Mouse (Mus musculus): ENCODE data around the gene Mospd3. TPM values are rescaled to one million over a fixed set of nuclear protein-coding genes. Genes with fewer than 3 reads are reported as not detected.
A peak's percentile ranks its signal among the peaks of the same experiment; 100 is the strongest.

Gene Mospd3
- polyA plus RNA-seq, 1 experiment: 45.3 TPM

GRCm38 (mm10) chr5:137590507-137590906 lies 10.4 kb downstream of the Mospd3 start:
- Histone ChIP-seq H3K4me3 (ENCODE audit: insufficient read depth, low read length) (no peak overlapping the region), H3K4me1 (ENCODE audit: control insufficient read depth, insufficient read depth, low read length) (no peaks in the 10 kb centered on the region), H3K27ac (ENCODE audit: insufficient read depth, low read length) (no peak overlapping the region)
- TF ChIP-seq POLR2A (IDR thresholded peaks at IDR 0.05; ENCODE audit: extremely low read depth, insufficient read depth, low read length) (no peak), CTCF (IDR thresholded peaks at IDR 0.05; ENCODE audit: extremely low read depth, insufficient read depth, low read length) (no peak)

GRCm38 (mm10) chr5:137584976-137585375 lies 15.9 kb downstream of the Mospd3 start:
- H3K27ac ChIP-seq (ENCODE audit: insufficient read depth, low read length): no peak overlapping the region
- no peak overlapping the region for H3K4me3 ChIP-seq (ENCODE audit: insufficient read depth, low read length)
- TF ChIP-seq POLR2A (IDR thresholded peaks at IDR 0.05; ENCODE audit: extremely low read depth, insufficient read depth, low read length) (no peak), CTCF (IDR thresholded peaks at IDR 0.05; ENCODE audit: extremely low read depth, insufficient read depth, low read length) (peak; percentile 56)
- no peaks in the 10 kb centered on the region for H3K4me1 ChIP-seq (ENCODE audit: control insufficient read depth, insufficient read depth, low read length)

- no peak overlapping the region for H3K27ac ChIP-seq (ENCODE audit: insufficient read depth, low read length)
- H3K4me3 ChIP-seq (ENCODE audit: insufficient read depth, low read length): peak overlapping the region; percentile 16
- TF ChIP-seq POLR2A (IDR thresholded peaks at IDR 0.05; ENCODE audit: extremely low read depth, insufficient read depth, low read length) (no peak; the same call in 1 of the 2 replicates), CTCF (IDR thresholded peaks at IDR 0.05; ENCODE audit: extremely low read depth, insufficient read depth, low read length) (no peak)
- no peaks in the 10 kb centered on the region for H3K4me1 ChIP-seq (ENCODE audit: control insufficient read depth, insufficient read depth, low read length)
Observed at GRCm38 (mm10) chr5:137583670-137584169, 17.1 kb downstream of the Mospd3 start.

- no peaks in the 10 kb centered on the region for H3K4me1 ChIP-seq (ENCODE audit: control insufficient read depth, insufficient read depth, low read length)
- H3K27ac ChIP-seq (ENCODE audit: insufficient read depth, low read length): no peak overlapping the region
- TF ChIP-seq CTCF (IDR thresholded peaks at IDR 0.05; ENCODE audit: extremely low read depth, insufficient read depth, low read length): no peak
- TF ChIP-seq POLR2A (IDR thresholded peaks at IDR 0.05; ENCODE audit: extremely low read depth, insufficient read depth, low read length): no peak
- no peak overlapping the region for H3K4me3 ChIP-seq (ENCODE audit: insufficient read depth, low read length)
Observed at GRCm38 (mm10) chr5:137582702-137583101, 18.2 kb downstream of the Mospd3 start.

- TF ChIP-seq POLR2A (IDR thresholded peaks at IDR 0.05; ENCODE audit: extremely low read depth, insufficient read depth, low read length): no peak
- TF ChIP-seq CTCF (IDR thresholded peaks at IDR 0.05; ENCODE audit: extremely low read depth, insufficient read depth, low read length): no peak
- H3K27ac ChIP-seq (ENCODE audit: insufficient read depth, low read length): no peak overlapping the region
Observed at GRCm38 (mm10) chr5:137580246-137580645, 20.6 kb downstream of the Mospd3 start.

GRCm38 (mm10) chr5:137574470-137574901 lies 26.4 kb downstream of the Mospd3 start:
- H3K4me3 ChIP-seq (ENCODE audit: insufficient read depth, low read length): peak overlapping the region; percentile 70
- no peaks in the 10 kb centered on the region; the same call in 1 of the 2 replicates for H3K4me1 ChIP-seq (ENCODE audit: control insufficient read depth, insufficient read depth, low read length)
- no peak overlapping the region for H3K27ac ChIP-seq (ENCODE audit: insufficient read depth, low read length)
- TF ChIP-seq POLR2A (IDR thresholded peaks at IDR 0.05; ENCODE audit: extremely low read depth, insufficient read depth, low read length) (peak; percentile 49; the same call in 1 of the 2 replicates), CTCF (IDR thresholded peaks at IDR 0.05; ENCODE audit: extremely low read depth, insufficient read depth, low read length) (0 out of 2 replicates have a peak, but pooled peaks have one; percentile 7)

More at GRCm38 (mm10) chr5:137580246-137580645, 20.6 kb downstream of the Mospd3 start:
- H3K4me1 ChIP-seq (ENCODE audit: control insufficient read depth, insufficient read depth, low read length): no peaks in the 10 kb centered on the region
- H3K4me3 ChIP-seq (ENCODE audit: insufficient read depth, low read length): no peak overlapping the region

GRCm38 (mm10) chr5:137570691-137571586 lies 29.9 kb downstream of the Mospd3 start:
- Histone ChIP-seq H3K4me1 (ENCODE audit: control insufficient read depth, insufficient read depth, low read length) (no peaks in the 10 kb centered on the region; the same call in 1 of the 2 replicates), H3K27ac (ENCODE audit: insufficient read depth, low read length) (no peak overlapping the region), H3K4me3 (ENCODE audit: insufficient read depth, low read length) (no peak overlapping the region)
- TF ChIP-seq POLR2A (IDR thresholded peaks at IDR 0.05; ENCODE audit: extremely low read depth, insufficient read depth, low read length): no peak
- TF ChIP-seq CTCF (IDR thresholded peaks at IDR 0.05; ENCODE audit: extremely low read depth, insufficient read depth, low read length): no peak

- Histone ChIP-seq H3K4me3 (ENCODE audit: insufficient read depth, low read length) (no peak overlapping the region), H3K4me1 (ENCODE audit: control insufficient read depth, insufficient read depth, low read length) (no peaks in the 10 kb centered on the region; the same call in 1 of the 2 replicates), H3K27ac (ENCODE audit: insufficient read depth, low read length) (no peak overlapping the region)
- TF ChIP-seq CTCF (IDR thresholded peaks at IDR 0.05; ENCODE audit: extremely low read depth, insufficient read depth, low read length): no peak
- TF ChIP-seq POLR2A (IDR thresholded peaks at IDR 0.05; ENCODE audit: extremely low read depth, insufficient read depth, low read length): no peak
Observed at GRCm38 (mm10) chr5:137570181-137570580, 30.7 kb downstream of the Mospd3 start.

GRCm38 (mm10) chr5:137569665-137570064 lies 31.2 kb downstream of the Mospd3 start, which contains the start of gene Tfr2:
Gene Tfr2 (plus strand): TSS chr5:137569840.
- Histone ChIP-seq H3K27ac (ENCODE audit: insufficient read depth, low read length) (no peak within 1 kb of the TSS), H3K4me1 (ENCODE audit: control insufficient read depth, insufficient read depth, low read length) (no peaks in the 10 kb centered on the region; the same call in 1 of the 2 replicates), H3K4me3 (ENCODE audit: insufficient read depth, low read length) (no peak within 1 kb of the TSS)
- no peak for TF ChIP-seq POLR2A (IDR thresholded peaks at IDR 0.05; ENCODE audit: extremely low read depth, insufficient read depth, low read length)
- no peak for TF ChIP-seq CTCF (IDR thresholded peaks at IDR 0.05; ENCODE audit: extremely low read depth, insufficient read depth, low read length)

Measured in cortical plate, adult 2 months (tissue).